In the genomic region with DNA sequence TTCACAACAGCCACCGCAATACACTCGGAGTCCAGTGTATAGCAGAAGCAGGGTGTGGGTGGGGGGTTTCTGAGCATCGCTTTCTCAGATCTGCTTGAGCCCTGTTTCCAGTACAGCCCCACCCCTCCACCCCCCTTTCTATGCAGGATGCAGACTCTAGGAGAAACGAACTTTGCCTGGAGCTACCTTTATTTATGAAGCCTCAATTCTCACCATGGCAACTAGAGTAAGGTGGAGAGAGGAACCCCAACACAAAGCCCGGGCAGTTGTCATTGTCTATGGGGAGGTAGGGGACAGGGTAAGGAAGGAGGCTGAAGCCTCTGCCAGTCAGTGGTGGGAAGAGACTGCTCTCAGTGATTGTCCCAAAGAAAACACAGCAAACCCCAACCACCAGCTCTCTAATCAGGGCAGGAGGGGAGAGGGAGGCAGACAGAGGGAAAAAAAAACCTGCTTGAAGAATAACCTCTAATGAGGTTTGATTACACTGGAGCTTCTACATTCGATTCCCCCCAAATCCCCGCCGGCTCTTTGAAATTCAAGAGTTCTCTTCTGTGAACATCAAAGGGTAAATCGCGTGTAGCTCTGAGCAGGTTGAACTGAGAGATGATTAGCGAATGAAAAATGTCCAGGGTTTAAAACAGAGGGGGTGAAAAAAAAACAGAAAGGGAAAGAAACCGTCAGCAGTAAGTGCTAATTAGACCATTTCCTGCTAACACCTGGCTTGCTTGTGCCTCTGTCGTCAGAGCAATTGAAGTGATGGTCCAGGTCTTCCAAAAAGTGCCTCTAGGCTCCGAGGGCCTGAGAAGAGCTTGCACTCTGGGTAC, we compare ENCODE assay signal across 14 mouse cellular contexts.
A peak's percentile ranks its signal among the peaks of the same experiment; 100 is the strongest.
DNase-seq lines count a peak whose midpoint lies in the region; ATAC-seq lines count a peak whose summit lies in the region.
"Had no signal": no experiment of that assay in that cellular context is flagged by ENCODE, and none has a peak within 500 bp of the region (broad histone marks: within the 10 kb centered on the region; RNA-seq: fewer than 3 reads in every experiment).

No protein-coding gene starts in this region.

- 28% methylated on average over 14 of the region's 14 CpGs for WGBS in forebrain, embryonic 11.5 days
- WGBS in hindbrain, embryonic 16.5 days: 30% methylated on average over 14 of the region's 14 CpGs
- WGBS in neural tube, embryonic 12.5 days: 27% methylated on average over 14 of the region's 14 CpGs

- ATAC-seq in forebrain, embryonic 11.5 days (replicated peaks; ENCODE audit: low FRiP score): peak; percentile 87
- peak; percentile 53 for ATAC-seq in hindbrain, embryonic 16.5 days
- ATAC-seq in neural tube, embryonic 12.5 days (ENCODE audit: low FRiP score, low read depth): peak; percentile 55

- DNase-seq in R1 (ENCODE audit: low read depth, low spot score): peak; percentile 8
- peak; percentile 58 for DNase-seq in forebrain, embryonic 11.5 days (ENCODE audit: low spot score)
- DNase-seq in frontal cortex, postnatal 14 days (ENCODE audit: low spot score in 2 of 2): no peak
- no peak for DNase-seq in yolk sac, embryonic 10.5 days (ENCODE audit: low spot score)
- DNase-seq in adrenal gland, postnatal 25 days: no peak
- DNase-seq in thymus, adult 18-20 months: no peak
- DNase-seq: cerebellum, adult 11 months; kidney, adult 18-20 months; right cerebral cortex, postnatal 25 days had no signal

- no peaks in the 10 kb centered on the region for H3K9me3 ChIP-seq in forebrain, embryonic 11.5 days (ENCODE audit: control insufficient read depth, low read length)
- no peaks in the 10 kb centered on the region for H3K9me3 ChIP-seq in hindbrain, embryonic 16.5 days (ENCODE audit: control insufficient read depth, low read length)
- H3K9me3 ChIP-seq in neural tube, embryonic 12.5 days: no peaks in the 10 kb centered on the region
- H3K9me3 ChIP-seq: limb, embryonic 13.5 days; lung, embryonic 15.5 days had no signal

- no peak overlapping the region; the same call in 1 of the 2 replicates for H3K9ac ChIP-seq in forebrain, embryonic 11.5 days (ENCODE audit: low read length)
- H3K9ac ChIP-seq in hindbrain, embryonic 16.5 days (ENCODE audit: low read depth, low read length): no peak overlapping the region
- peak overlapping the region; percentile 13; the same call in 1 of the 2 replicates for H3K9ac ChIP-seq in neural tube, embryonic 12.5 days
- H3K9ac ChIP-seq: limb, embryonic 13.5 days; lung, embryonic 15.5 days had no signal

- peaks cover 5% of the 10 kb centered on the region; the same call in 1 of the 2 replicates for H3K4me1 ChIP-seq in forebrain, embryonic 11.5 days (replicated peaks; ENCODE audit: control insufficient read depth, insufficient read depth, low read length)
- H3K4me1 ChIP-seq in hindbrain, embryonic 16.5 days (ENCODE audit: control insufficient read depth, insufficient read depth, low read depth, low read length): peaks cover 11% of the 10 kb centered on the region
- peaks cover 9% of the 10 kb centered on the region for H3K4me1 ChIP-seq in neural tube, embryonic 12.5 days
- H3K4me1 ChIP-seq: lung, embryonic 15.5 days had no signal

- H3K27me3 ChIP-seq in forebrain, embryonic 11.5 days (ENCODE audit: control insufficient read depth, insufficient read depth, low read length): no peaks in the 10 kb centered on the region
- H3K27me3 ChIP-seq in hindbrain, embryonic 16.5 days (replicated peaks; ENCODE audit: control insufficient read depth, insufficient read depth, low read length): no peaks in the 10 kb centered on the region
- no peaks in the 10 kb centered on the region for H3K27me3 ChIP-seq in neural tube, embryonic 12.5 days (replicated peaks)
- H3K27me3 ChIP-seq: lung, embryonic 15.5 days had no signal

- H3K27ac ChIP-seq in forebrain, embryonic 11.5 days (ENCODE audit: low read depth, low read length): peak overlapping the region; percentile 64
- 0 out of 2 replicates have a peak overlapping the region, but pooled peaks have one; percentile 12 for H3K27ac ChIP-seq in hindbrain, embryonic 16.5 days (ENCODE audit: low read depth, low read length)
- no peak overlapping the region for H3K27ac ChIP-seq in neural tube, embryonic 12.5 days
- H3K27ac ChIP-seq: limb, embryonic 13.5 days; lung, embryonic 15.5 days had no signal

- H3K4me2 ChIP-seq in forebrain, embryonic 11.5 days (ENCODE audit: low read depth, low read length, severe bottlenecking): peak overlapping the region; percentile 11; the same call in 1 of the 2 replicates
- no peak overlapping the region for H3K4me2 ChIP-seq in hindbrain, embryonic 16.5 days (ENCODE audit: low read length)
- H3K4me2 ChIP-seq in neural tube, embryonic 12.5 days (replicated peaks): no peak overlapping the region
- H3K4me2 ChIP-seq: limb, embryonic 13.5 days; lung, embryonic 15.5 days had no signal

- H3K4me3 ChIP-seq in forebrain, embryonic 11.5 days (ENCODE audit: low read depth, low read length): no peak overlapping the region
- H3K4me3 ChIP-seq in hindbrain, embryonic 16.5 days (ENCODE audit: low read length): no peak overlapping the region
- H3K4me3 ChIP-seq in neural tube, embryonic 12.5 days: no peak overlapping the region
- H3K4me3 ChIP-seq: erythroblast, embryonic 14.5 days; limb, embryonic 13.5 days; lung, embryonic 15.5 days had no signal

- no peaks in the 10 kb centered on the region for H3K36me3 ChIP-seq in forebrain, embryonic 11.5 days (ENCODE audit: control insufficient read depth, insufficient read depth, low read length)
- no peaks in the 10 kb centered on the region for H3K36me3 ChIP-seq in hindbrain, embryonic 16.5 days (ENCODE audit: control insufficient read depth, insufficient read depth, low read length)
- no peaks in the 10 kb centered on the region for H3K36me3 ChIP-seq in neural tube, embryonic 12.5 days
- H3K36me3 ChIP-seq: limb, embryonic 13.5 days; lung, embryonic 15.5 days had no signal

Comparison
In these comparisons a context has a peak if more than half of its experiments do, and no peak if none do; other contexts are left out.
1. DNase-seq: peak in R1 (single experiment) and forebrain, embryonic 11.5 days (single experiment); none in frontal cortex, postnatal 14 days (0 of 2), yolk sac, embryonic 10.5 days (single experiment), adrenal gland, postnatal 25 days (single experiment) and thymus, adult 18-20 months (0 of 2).
2. Peak in every context shown above with its lines, with median percentiles within 50 percentile points of each other: ATAC-seq.